Mouse (Mus musculus) forebrain, postnatal 0 days (tissue): ENCODE measurements around the gene Arpc5. TPM values are rescaled to one million over a fixed set of nuclear protein-coding genes. Genes with fewer than 3 reads are reported as not detected.

Experiments
- ATAC-seq: fragments of 200-750 bp; cut with Nextera tagmentation; 2 replicates; pipeline ENCODE4 v1.8.0; 2017; ENCODE audit warnings: mild to moderate bottlenecking, moderate library complexity
- DNase-seq: peaks from one replicate; pipeline ENCODE4 v3.0.0-alpha.2; 2015
- H3K27ac ChIP-seq: fragments of 300-500 bp; sonication (generic); 2 replicates; pipeline ENCODE4 v1.5.1; 2014; ENCODE audit warnings: low read depth, mild to moderate bottlenecking, antibody characterized with exemption, low read length, moderate library complexity, mixed read lengths
- H3K27me3 ChIP-seq: fragments of 300-500 bp; sonication (generic); 2 replicates; pipeline ENCODE4 v1.6.1; 2014; ENCODE audit warnings: mild to moderate bottlenecking, low read length, mixed read lengths; ENCODE audit not compliant: insufficient read depth
- H3K36me3 ChIP-seq: fragments of 300-500 bp; sonication (generic); 2 replicates; pipeline ENCODE4 v1.6.1; 2014; ENCODE audit warnings: mild to moderate bottlenecking, moderate library complexity; ENCODE audit not compliant: insufficient read depth
- H3K4me1 ChIP-seq: fragments of 300-500 bp; sonication (generic); 2 replicates; pipeline ENCODE4 v1.6.1; 2014; ENCODE audit warnings: antibody characterized with exemption; ENCODE audit not compliant: insufficient read depth
- H3K4me2 ChIP-seq: fragments of 300-500 bp; sonication (generic); 2 replicates; pipeline ENCODE4 v1.6.1; 2014; ENCODE audit warnings: low read depth, mild to moderate bottlenecking, moderate library complexity
- H3K4me3 ChIP-seq: fragments of 300-500 bp; sonication (generic); 2 replicates; pipeline ENCODE4 v1.5.1; 2014; ENCODE audit warnings: low read depth, low read length, mixed read lengths
- H3K9ac ChIP-seq: fragments of 300-500 bp; sonication (generic); 2 replicates; pipeline ENCODE4 v1.6.1; 2014; ENCODE audit warnings: mild to moderate bottlenecking
- H3K9me3 ChIP-seq: fragments of 300-500 bp; sonication (generic); 2 replicates; pipeline ENCODE4 v1.6.1; 2016; ENCODE audit warnings: low read length
- CTCF ChIP-seq: sonication (generic); IDR thresholded peaks from 2 replicates; pipeline ENCODE4 v1.5.1; 2016; ENCODE audit warnings: antibody characterized with exemption, control low read depth, low read depth
- WGBS: fragments of 180-500 bp; shearing (Covaris S2); extraction: QIAGEN DNeasy Blood & Tissue Kit; methylation state at CpG from one replicate; pipeline ENCODE4 v1.1.7; 2014; 5-methylcytosine and 5-hydroxymethylcytosine counted together
- polyA plus RNA-seq: library from polyadenylated mRNA; unstranded; fragments of >200 nt; fragmentation: Nextera tagmentation; extraction: Ambion mirVana; gene quantifications from 2 replicates; pipeline ENCODE4 v1.2.1, GENCODE M21; 2015
- total RNA-seq: library from RNA; depleted of rRNA; stranded (reverse); fragments of >200 nt; gene quantifications from 2 replicates; pipeline ENCODE4 v1.2.3, GENCODE M21; 2014; rRNA removed

Arpc5 gene
- total RNA-seq (301 and 341 TPM in 2 replicates), polyA plus RNA-seq (537 and 561 TPM in 2 replicates)

- DNase-seq (peak; percentile 99), ATAC-seq (peak; percentile 97)
- peak within 1 kb of the TSS; percentile 93 for H3K9ac ChIP-seq
- peaks cover 12% of the 10 kb centered on the region for H3K36me3 ChIP-seq
- peak within 1 kb of the TSS; percentile 63 for H3K4me3 ChIP-seq
- peak; percentile 11; the same call in 1 of the 2 replicates for TF ChIP-seq CTCF
- WGBS = under 1% methylated on average over 81 of the region's 86 CpGs
- H3K27ac ChIP-seq = peak within 1 kb of the TSS; percentile 91
- H3K4me1 ChIP-seq = no peaks in the 10 kb centered on the region
- peak within 1 kb of the TSS; percentile 88 for H3K4me2 ChIP-seq
- no peaks in the 10 kb centered on the region for H3K27me3 ChIP-seq
- no peaks in the 10 kb centered on the region for H3K9me3 ChIP-seq
These were observed at the start of gene Arpc5, which contains the start of gene Rgl1 for GRCm38 (mm10) chr1:152766032-152766772. TSS of gene Arpc5 (plus strand) at chr1:152766542. TSS of gene Rgl1 (minus strand) at chr1:152766351.

GRCm38 (mm10) chr1:152717329-152717728 lies 49.0 kb upstream of the Arpc5 start:
- Histone ChIP-seq H3K9me3 (no peaks in the 10 kb centered on the region), H3K27ac (no peak overlapping the region), H3K4me1 (no peaks in the 10 kb centered on the region), H3K27me3 (no peaks in the 10 kb centered on the region), H3K9ac (no peak overlapping the region), H3K4me3 (no peak overlapping the region), H3K4me2 (no peak overlapping the region), H3K36me3 (no peaks in the 10 kb centered on the region)
- 83% methylated on average over 1 of the region's 1 CpGs for WGBS
- no peak for DNase-seq
- ATAC-seq = no peak
- TF ChIP-seq CTCF = no peak

- Histone ChIP-seq H3K27ac (no peak overlapping the region), H3K27me3 (no peaks in the 10 kb centered on the region), H3K9me3 (no peaks in the 10 kb centered on the region), H3K4me1 (no peaks in the 10 kb centered on the region), H3K4me2 (no peak overlapping the region), H3K4me3 (no peak overlapping the region), H3K9ac (no peak overlapping the region), H3K36me3 (no peaks in the 10 kb centered on the region)
- DNase-seq (no peak), ATAC-seq (no peak)
- no peak for TF ChIP-seq CTCF
- 65% methylated on average over 6 of the region's 6 CpGs for WGBS
These were observed 48.1 kb upstream of the Arpc5 start for GRCm38 (mm10) chr1:152718200-152718599.

GRCm38 (mm10) chr1:152720969-152721368 lies 45.4 kb upstream of the Arpc5 start:
- Histone ChIP-seq H3K27ac (no peak overlapping the region), H3K36me3 (no peaks in the 10 kb centered on the region), H3K9ac (no peak overlapping the region), H3K27me3 (no peaks in the 10 kb centered on the region), H3K9me3 (no peaks in the 10 kb centered on the region), H3K4me3 (no peak overlapping the region), H3K4me2 (no peak overlapping the region), H3K4me1 (no peaks in the 10 kb centered on the region)
- no peak for TF ChIP-seq CTCF
- ATAC-seq = no peak
- WGBS = 86% methylated on average over 4 of the region's 4 CpGs
- DNase-seq = no peak

GRCm38 (mm10) chr1:152721535-152722198 lies 44.7 kb upstream of the Arpc5 start:
- 76% methylated on average over 11 of the region's 11 CpGs for WGBS
- Histone ChIP-seq H3K4me3 (no peak overlapping the region), H3K27me3 (no peaks in the 10 kb centered on the region), H3K4me1 (no peaks in the 10 kb centered on the region), H3K9me3 (no peaks in the 10 kb centered on the region), H3K4me2 (no peak overlapping the region), H3K27ac (no peak overlapping the region), H3K36me3 (no peaks in the 10 kb centered on the region), H3K9ac (no peak overlapping the region)
- DNase-seq (no peak), ATAC-seq (no peak)
- no peak for TF ChIP-seq CTCF

- ATAC-seq (no peak), DNase-seq (no peak)
- Histone ChIP-seq H3K27me3 (no peaks in the 10 kb centered on the region), H3K4me2 (no peak overlapping the region), H3K27ac (no peak overlapping the region), H3K9me3 (no peaks in the 10 kb centered on the region), H3K9ac (no peak overlapping the region), H3K4me1 (no peaks in the 10 kb centered on the region), H3K4me3 (no peak overlapping the region), H3K36me3 (no peaks in the 10 kb centered on the region)
- no peak for TF ChIP-seq CTCF
These were observed 42.1 kb upstream of the Arpc5 start for GRCm38 (mm10) chr1:152724286-152724685.

- DNase-seq = no peak
- WGBS = 82% methylated on average over 3 of the region's 3 CpGs
These were observed 40.2 kb upstream of the Arpc5 start for GRCm38 (mm10) chr1:152726095-152726494.

More at GRCm38 (mm10) chr1:152726095-152726494, 40.2 kb upstream of the Arpc5 start:
- no peak for TF ChIP-seq CTCF
- Histone ChIP-seq H3K9me3 (no peaks in the 10 kb centered on the region), H3K9ac (no peak overlapping the region), H3K36me3 (no peaks in the 10 kb centered on the region), H3K27ac (no peak overlapping the region), H3K4me2 (no peak overlapping the region), H3K4me1 (no peaks in the 10 kb centered on the region), H3K4me3 (no peak overlapping the region), H3K27me3 (no peaks in the 10 kb centered on the region)
- no peak for ATAC-seq
